Mouse (Mus musculus): Measurements from ENCODE around the gene Prrc2b.

GRCm38 (mm10) chr2:32203853-32204252 is 53.0 kb downstream of the Prrc2b start:
- no peak for TF ChIP-seq CTCF (IDR thresholded peaks at IDR 0.05; ENCODE audit: low read depth, low read length)
- no peak for TF ChIP-seq POLR2A (IDR thresholded peaks at IDR 0.05; ENCODE audit: extremely low read depth, insufficient read depth, low read length)

Data from liver, adult 2 months (tissue).